Mouse (Mus musculus): Measurements from ENCODE around the gene Ticam1.

Ticam1 gene

GRCm38 (mm10) chr17:56290388-56291170 is 14.0 kb upstream of the Ticam1 start:
- no peak for DNase-seq

DNA sequence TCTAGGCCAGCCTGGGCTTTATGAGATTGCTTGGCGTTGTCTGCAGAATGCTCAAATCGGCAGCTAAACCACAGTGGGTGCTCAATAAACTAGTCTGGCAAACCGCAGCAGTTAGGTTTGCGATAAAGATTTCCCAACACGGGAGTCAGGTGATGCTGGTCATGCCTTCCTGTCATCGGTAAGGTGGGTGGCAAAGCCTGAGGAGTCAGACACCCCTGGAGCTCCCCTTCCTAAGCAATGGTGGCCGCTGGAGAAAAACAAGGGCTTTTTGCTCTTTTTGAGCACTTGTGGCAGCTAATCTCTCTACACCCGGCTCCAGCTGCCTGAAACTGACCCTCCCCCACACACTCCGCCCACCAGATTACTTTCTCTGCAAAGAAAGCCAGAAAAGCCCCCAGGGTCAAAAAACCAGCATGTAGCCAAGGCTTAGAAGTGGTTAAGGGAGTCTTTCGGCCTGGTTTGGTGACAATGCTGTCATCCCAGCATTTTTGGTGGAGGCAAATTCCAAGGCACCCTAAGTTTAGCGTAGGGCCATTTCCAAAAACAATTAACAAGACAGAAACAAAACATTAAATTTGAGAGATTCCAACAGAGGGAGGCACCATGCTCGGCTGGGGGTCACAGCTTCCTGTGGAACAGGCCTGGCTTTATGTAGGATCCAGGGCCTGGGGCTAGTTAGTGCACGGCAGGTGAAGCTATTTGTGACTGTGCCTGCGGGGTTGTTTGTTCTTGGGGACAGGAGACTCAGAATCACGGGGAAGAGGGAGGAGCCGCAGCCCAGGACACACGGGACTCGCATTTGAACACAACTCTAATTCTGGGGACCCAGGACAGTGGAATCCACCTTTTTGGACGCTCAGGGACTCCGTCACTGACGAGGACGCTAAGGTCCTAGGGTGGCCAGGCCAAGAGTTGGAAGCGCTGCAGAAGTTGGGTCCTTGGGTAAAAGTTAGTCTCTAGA is 13.1 kb upstream of the Ticam1 start:
- no peak for DNase-seq

DNA sequence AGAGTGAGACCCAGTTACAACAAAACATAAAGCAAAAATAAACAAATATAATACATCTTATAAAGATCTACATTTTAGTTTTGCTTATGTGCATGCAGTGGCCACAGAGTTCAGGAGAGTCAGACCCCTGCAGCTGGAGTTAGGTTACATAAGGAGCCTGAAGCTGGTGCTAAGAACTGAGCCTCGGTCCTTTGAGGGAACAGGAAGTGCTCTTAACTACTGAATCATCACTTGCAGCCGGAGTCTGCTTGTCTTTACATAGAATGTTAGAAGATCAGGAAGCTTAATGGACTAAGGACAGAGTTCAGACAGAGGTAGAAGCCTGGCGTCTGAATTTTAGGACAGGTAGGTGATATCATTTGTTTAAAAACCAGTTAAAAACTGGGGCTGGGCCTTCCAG is 12.3 kb upstream of the Ticam1 start:
- DNase-seq = no peak

DNA sequence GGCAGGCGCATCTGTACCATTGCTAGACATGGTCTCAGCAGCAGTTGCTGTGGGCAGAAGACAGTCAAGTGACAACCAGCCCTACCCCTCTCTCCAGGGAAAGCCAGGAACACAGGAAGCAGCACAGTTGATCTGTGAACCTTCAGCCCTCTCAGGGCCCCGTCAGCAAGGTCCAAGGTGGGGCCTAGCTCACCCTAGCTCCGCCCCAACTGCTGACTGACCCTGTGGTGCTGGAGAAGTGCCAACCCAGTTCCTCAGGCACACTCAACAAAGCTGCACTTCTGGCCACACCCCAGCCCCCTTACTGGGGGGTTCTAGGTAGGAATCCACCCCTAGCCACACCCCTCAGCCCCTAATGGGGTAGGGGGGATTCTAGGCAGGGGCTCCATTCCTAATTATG is 11.2 kb upstream of the Ticam1 start:
- no peak for DNase-seq

DNA sequence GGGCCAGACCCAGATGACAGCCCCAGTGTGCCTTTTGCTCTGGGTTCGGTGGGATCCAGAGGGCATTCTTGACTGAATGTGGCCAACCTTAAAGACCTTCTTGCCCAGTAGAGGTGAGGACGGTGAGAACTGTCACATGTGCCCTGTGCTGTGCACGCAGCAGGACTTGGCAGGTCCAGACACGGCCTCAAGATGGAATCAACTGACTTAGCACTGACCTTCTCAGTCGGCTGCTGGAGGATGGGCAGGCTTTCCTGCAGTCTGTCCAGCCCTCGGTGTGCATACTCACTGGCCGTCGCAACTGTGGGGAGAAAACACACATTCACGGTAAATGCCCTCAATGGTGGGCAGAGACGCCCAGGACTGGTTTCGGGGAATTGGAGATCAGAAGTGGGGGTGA is 9.4 kb upstream of the Ticam1 start:
- DNase-seq = no peak

- DNase-seq = no peak
These were observed 6.7 kb upstream of the Ticam1 start for GRCm38 (mm10) chr17:56283316-56283715.

DNA sequence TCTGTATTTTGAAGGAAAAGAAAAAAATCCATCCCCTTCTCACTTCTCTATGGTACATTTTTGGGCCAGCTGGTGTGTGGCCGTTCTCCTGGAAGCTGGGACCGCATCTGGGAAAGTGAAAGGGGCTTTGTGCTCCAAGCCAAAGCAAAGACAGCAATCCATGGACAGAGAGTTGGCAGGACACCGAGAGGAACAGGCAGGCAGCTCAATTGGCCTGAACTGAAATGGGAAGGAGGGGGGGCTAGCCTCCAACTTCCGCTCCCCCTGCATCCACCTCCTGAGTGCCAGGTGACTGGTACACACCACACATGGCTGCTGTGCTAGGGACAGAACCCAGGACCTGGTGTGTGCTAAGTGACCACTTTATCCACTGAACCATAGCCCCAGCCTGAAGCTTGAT is 6.2 kb upstream of the Ticam1 start:
- peak; percentile 25 for DNase-seq

- DNase-seq = no peak
These were observed 4.6 kb upstream of the Ticam1 start for GRCm38 (mm10) chr17:56281193-56281592.

- peak; percentile 24 for DNase-seq
These were observed 3.0 kb upstream of the Ticam1 start for GRCm38 (mm10) chr17:56279481-56280155.

- DNase-seq = no peak
These were observed 1.8 kb upstream of the Ticam1 start for GRCm38 (mm10) chr17:56278340-56278739.

- DNase-seq = peak; percentile 19
These were observed 944 bp upstream of the Ticam1 start for GRCm38 (mm10) chr17:56277567-56277893.

DNA sequence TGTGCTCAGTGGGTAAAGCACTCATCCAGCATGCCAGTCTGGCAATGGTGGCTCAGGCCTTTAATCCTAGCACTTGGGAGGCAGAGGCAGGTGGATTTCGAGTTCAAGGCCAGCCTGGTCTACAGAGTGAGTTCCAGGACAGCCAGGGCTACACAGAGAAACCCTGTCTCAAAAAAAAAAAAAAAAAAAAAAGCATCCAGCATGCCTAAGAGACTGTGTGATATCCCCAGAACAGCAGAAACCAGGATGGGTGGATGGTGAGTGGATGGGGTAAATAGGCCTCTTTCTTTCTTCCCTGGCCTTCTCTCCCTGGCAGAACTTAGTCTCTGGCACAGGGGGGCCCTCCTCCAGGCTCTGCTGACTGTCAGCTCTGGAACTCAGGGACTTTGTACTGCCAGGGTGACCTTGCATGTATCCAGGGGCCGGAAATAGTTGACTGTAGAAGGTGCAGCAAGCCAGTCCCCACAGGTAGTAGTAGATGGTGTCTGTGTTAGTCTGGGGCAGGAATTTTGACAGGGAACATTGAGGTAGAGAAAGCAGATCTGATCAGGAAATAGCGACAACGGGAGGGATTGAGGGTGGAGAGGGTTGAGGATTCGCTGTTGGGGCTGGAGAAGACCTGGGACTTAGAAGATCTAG is 625 bp downstream of the Ticam1 start:
- DNase-seq = peak; percentile 47

DNA sequence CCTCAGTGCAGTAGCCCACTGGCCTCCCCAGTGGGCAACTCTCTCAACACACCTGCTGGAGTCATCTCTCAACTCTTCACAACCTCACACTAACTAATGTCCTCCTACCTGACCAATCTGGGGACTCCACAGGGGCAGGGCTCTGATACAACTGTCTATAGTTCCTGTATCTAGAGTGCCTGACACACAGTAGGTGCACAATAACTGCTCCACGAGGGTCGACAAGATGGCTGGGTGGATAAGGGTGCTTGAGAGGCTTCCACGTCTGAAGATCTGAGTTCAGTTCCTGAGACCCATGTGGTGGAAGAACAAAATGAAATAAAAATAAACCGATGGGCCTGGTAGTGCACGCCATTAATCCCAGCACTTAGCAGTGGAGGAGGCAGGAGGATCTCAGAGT is 2.6 kb downstream of the Ticam1 start:
- DNase-seq = peak; percentile 25

- peak; percentile 19 for DNase-seq
These were observed 3.1 kb downstream of the Ticam1 start for GRCm38 (mm10) chr17:56273482-56273881.

DNA sequence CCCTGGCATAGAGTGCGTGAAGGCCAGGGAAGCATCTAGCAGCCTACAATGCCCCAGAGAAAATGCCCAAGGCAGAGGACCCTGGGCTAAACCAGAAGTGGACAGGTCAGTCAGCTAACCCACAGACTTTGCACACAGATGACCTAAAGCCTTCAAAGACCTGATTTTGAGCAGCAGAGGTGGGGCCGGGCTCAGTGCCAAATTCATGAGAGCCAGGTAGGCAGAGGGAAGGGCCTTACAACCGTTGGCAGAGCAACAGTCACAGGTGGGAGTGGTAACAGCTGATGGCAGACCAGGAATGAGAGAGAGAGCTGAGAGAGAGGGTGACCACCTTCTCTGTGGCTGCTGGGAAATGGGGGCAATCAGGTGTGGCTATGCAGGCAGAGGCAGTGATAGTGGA is 3.9 kb downstream of the Ticam1 start:
- no peak for DNase-seq

- DNase-seq = no peak
These were observed 4.9 kb downstream of the Ticam1 start for GRCm38 (mm10) chr17:56271609-56272253.

DNA sequence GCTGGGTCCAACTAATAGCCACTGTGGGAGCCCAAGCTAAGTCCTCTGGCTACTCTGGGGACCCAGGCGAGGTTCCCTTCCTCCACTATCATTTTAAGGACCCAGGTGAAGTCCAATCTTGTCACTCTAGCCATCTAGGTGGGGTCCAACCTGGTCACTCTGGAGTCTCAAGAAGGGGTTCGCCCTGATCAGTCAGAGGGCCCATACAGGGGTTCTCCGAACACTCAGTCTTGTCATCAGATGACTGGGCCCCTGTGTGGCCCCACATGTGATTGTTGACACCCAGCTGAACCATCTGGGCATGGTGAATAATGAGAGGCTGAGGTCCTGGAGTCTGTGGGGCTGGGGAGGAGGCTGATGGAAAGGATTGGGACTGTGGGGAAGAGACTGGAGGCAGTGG is 6.8 kb downstream of the Ticam1 start:
- no peak for DNase-seq

DNA sequence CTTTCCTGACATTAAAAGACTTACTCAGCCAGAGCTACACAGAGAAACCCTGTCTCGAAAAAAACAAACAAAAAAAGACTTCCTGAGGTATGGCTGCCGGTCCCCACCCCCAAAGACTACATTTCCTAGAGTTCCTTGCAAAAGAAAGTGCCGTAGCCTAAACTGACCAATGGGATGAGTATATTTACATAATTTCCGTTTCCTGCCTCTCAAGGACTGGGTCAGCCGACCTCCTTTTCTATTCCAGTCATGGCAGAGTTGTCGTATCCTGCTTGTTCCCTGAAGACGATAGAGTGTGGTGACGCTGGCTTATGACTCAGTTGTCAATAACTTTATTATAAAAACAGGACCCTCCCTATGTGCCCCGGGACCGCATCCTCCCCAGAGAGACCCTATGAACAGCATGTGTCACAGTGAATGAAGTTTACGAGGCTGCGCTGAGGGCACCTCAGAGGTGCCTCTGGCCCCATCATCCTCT is 7.4 kb downstream of the Ticam1 start:
- DNase-seq = peak; percentile 82

DNA sequence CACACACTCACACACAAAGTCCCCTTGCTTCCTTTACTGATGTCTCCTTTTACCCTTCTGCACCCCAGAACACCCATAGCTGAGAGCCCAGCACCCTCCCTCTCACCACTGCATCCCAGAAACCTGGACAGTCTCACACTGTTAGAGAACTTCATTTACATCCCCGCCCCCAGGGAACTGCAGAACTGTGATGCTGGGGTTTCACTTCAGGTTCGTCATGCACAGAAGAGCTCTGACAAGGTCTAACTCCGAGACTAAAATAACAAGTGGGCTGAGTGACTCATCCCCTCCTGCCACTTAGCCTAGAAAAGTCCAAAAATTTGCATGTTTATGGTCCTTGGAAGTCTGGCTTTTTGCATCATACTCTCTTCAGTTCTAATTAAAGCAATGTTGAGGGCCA is 10.3 kb downstream of the Ticam1 start:
- DNase-seq = no peak

DNA sequence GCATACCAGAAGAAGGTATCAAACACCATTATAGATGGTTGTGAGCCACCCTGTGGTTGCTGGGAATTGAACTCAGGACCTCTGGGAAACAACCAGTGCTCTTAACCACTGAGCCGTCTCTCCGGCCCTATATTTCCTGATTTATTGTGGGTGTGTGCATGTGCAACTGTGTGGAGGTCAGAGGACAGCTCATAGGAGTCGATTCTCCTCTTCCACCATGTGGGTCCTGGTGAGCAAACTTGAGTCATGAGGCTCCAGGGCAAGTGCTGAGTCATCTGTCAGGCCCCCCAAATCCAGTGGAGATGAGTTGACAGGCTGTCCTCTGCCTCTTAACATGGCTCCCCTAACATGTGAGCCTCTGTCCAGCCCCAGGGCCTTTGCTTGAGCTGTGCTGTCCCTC is 10.7 kb downstream of the Ticam1 start:
- DNase-seq = no peak

GRCm38 (mm10) chr17:56265011-56265410 is 11.6 kb downstream of the Ticam1 start:
- no peak for DNase-seq

DNA sequence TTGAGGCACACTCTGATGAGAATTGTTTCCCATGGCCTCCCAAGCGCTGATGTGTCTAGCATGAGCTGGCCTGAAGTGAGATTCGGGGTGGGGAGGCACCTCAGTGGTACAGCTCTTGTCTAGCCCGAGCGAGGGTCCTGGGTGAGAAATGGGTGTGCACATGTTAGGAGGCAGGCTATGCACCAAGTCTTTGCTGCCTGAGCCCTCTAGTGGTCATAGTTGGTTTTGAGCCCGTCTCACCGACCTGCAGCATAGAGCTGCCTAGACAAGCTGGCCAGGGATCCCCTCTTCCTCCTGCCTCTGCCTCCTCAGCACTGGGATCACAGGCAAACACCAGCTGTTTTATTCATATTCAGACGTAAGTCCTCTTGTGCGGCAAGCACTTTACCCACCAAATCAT is 12.6 kb downstream of the Ticam1 start:
- peak; percentile 76 for DNase-seq

Data from cerebellum, adult 9-11 months (tissue).